Mouse (Mus musculus): ENCODE measurements around the gene Ankrd2. TPM values are rescaled to one million over a fixed set of nuclear protein-coding genes. Genes with fewer than 3 reads are reported as not detected.

Ankrd2 gene
- total and polyA plus RNA-seq, 3 experiments: 0.20 to 0.42 TPM; not detected in 1

DNA sequence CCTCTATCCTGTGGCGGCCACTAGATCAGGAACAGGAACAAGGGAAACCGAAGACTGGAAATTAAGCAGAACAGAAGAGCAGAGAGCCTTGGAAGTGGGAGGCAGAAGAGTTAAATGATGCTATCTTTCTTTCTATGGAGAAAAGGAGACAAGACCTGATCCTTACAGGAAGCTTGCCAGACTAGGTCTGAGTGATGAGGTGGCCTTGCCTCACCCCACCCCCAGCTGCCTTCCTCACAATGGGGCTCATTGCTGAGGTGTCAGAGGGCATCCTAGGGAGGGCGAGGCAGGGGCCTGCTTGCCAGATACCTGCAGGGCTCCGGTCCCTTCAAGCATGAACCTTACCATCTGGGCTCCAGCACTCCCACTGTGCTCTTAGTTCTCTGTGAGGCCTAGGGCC is 16.1 kb downstream of the Ankrd2 start, which contains the start of gene 4933411K16Rik:
Gene 4933411K16Rik (plus strand): TSS at position 301 of the 400 bp plus-strand sequence.
- WGBS: 78% methylated on average over 4 of the region's 4 CpGs
- Histone ChIP-seq H3K9ac (ENCODE audit: low read depth, low read length) (no peak within 1 kb of the TSS), H3K27me3 (ENCODE audit: control insufficient read depth, insufficient read depth, low read length) (no peaks in the 10 kb centered on the region), H3K4me1 (ENCODE audit: control insufficient read depth, insufficient read depth, low read length) (no peaks in the 10 kb centered on the region), H3K4me3 (no peak within 1 kb of the TSS), H3K36me3 (ENCODE audit: control insufficient read depth, insufficient read depth, low read length) (no peaks in the 10 kb centered on the region), H3K27ac (no peak within 1 kb of the TSS), H3K79me2 (replicated peaks; ENCODE audit: control insufficient read depth, insufficient read depth, low read length) (no peaks in the 10 kb centered on the region)
- intact Hi-C loops (cut with DNase I): no loop called here
- no peak for DNase-seq
- no peak for TF ChIP-seq EP300 (IDR thresholded peaks at IDR 0.05; ENCODE audit: insufficient read depth, low read depth, low read length)
- no peak for TF ChIP-seq POLR2A (IDR thresholded peaks at IDR 0.05; ENCODE audit: insufficient read depth, low read depth, low read length)
- TF ChIP-seq CTCF (IDR thresholded peaks at IDR 0.05): no peak

DNA sequence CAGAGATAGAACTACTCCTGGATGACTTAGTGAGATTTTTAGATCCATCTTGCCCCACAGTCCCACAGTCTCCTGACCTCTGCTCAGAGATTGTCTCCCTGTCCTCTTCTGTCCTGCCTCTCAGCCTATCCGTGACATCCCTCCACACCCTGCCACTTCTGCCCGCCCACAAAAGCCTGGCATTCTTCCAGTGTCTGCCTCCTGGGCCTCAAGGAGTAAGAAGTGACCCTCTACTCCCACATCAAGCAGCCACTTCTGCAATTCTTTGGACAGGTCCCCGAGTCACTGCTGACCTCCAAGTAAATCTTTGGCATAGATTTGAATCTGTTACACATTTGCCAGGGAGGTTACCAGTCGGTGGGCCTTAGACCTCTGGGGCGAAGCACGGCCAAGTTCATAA is 18.5 kb downstream of the Ankrd2 start:
- WGBS: 64% methylated on average over 6 of the region's 6 CpGs
- no peak for DNase-seq
- TF ChIP-seq EP300 (IDR thresholded peaks at IDR 0.05; ENCODE audit: insufficient read depth, low read depth, low read length): no peak
- TF ChIP-seq CTCF (IDR thresholded peaks at IDR 0.05): no peak
- TF ChIP-seq POLR2A (IDR thresholded peaks at IDR 0.05; ENCODE audit: insufficient read depth, low read depth, low read length): no peak
- H3K36me3 ChIP-seq (ENCODE audit: control insufficient read depth, insufficient read depth, low read length): no peaks in the 10 kb centered on the region
- H3K4me3 ChIP-seq: no peak overlapping the region
- no peaks in the 10 kb centered on the region for H3K79me2 ChIP-seq (replicated peaks; ENCODE audit: control insufficient read depth, insufficient read depth, low read length)
- intact Hi-C loops (cut with DNase I): no loop called here
- no peaks in the 10 kb centered on the region for H3K4me1 ChIP-seq (ENCODE audit: control insufficient read depth, insufficient read depth, low read length)
- no peak overlapping the region for H3K27ac ChIP-seq
- H3K27me3 ChIP-seq (ENCODE audit: control insufficient read depth, insufficient read depth, low read length): no peaks in the 10 kb centered on the region
- H3K9ac ChIP-seq (ENCODE audit: low read depth, low read length): no peak overlapping the region

DNA sequence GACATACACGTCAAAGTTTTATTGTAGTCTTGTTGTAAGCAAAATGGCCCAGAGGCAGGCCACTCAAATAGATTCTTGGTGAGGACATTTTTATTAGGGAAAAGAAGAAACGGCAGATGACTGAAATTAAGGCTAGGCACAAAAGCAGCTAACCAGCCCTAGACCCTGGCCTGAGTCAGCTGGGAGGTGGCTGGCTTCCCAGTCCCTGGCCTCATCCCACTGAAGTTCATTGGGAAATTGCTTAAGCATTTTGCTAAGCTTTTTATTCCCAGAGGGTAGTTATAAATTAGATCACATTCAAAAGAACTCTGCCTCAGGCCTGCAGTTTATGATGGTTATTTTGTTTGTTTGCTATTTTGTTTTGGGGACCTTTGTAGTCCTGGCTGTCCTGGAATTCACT is 20.1 kb downstream of the Ankrd2 start:
- Histone ChIP-seq H3K27me3 (ENCODE audit: control insufficient read depth, insufficient read depth, low read length) (no peaks in the 10 kb centered on the region), H3K4me1 (ENCODE audit: control insufficient read depth, insufficient read depth, low read length) (no peaks in the 10 kb centered on the region), H3K79me2 (replicated peaks; ENCODE audit: control insufficient read depth, insufficient read depth, low read length) (no peaks in the 10 kb centered on the region), H3K9ac (ENCODE audit: low read depth, low read length) (no peak overlapping the region), H3K36me3 (ENCODE audit: control insufficient read depth, insufficient read depth, low read length) (no peaks in the 10 kb centered on the region), H3K27ac (peak overlapping the region; percentile 12; the same call in 1 of the 2 replicates), H3K4me3 (no peak overlapping the region)
- intact Hi-C loops (cut with DNase I): no loop called here
- peak; percentile 75 for DNase-seq
- TF ChIP-seq EP300 (IDR thresholded peaks at IDR 0.05; ENCODE audit: insufficient read depth, low read depth, low read length) (no peak), CTCF (IDR thresholded peaks at IDR 0.05) (no peak), POLR2A (IDR thresholded peaks at IDR 0.05; ENCODE audit: insufficient read depth, low read depth, low read length) (no peak)
- 80% methylated on average over 2 of the region's 2 CpGs for WGBS

DNA sequence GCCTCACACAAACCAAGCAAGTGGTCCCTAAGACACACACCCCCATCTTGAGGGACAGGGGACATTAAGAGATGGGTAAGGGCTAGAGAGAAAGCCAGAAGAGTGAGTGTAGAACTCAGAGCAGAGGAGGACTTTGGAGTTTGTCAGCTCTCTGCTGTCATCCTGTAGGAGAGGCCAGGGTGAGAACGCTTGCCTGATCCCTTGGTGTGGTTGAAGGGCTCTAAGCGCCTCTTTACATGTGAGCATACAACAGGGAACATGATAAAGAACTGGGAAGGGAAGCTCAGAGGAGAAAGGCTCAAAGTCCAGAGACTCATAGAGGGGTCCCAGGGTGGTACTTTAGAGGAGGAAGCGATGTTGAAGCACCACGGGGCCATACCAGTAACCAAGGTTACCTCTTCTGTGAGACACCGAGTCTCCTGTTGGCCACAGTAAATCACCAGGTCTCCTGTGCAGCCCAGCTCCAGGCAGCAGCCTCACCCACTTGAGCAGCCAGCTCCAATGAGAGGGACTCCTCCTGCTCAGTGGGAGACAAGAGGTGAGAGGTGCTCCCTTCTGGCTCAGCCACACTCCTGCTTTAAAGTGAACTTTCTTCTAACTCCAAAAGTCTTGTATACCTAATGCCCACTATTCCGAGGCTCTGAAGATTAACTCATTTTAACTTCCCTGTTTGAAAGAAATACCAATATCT is 21.1 kb downstream of the Ankrd2 start:
- TF ChIP-seq CTCF (IDR thresholded peaks at IDR 0.05): no peak
- TF ChIP-seq EP300 (IDR thresholded peaks at IDR 0.05; ENCODE audit: insufficient read depth, low read depth, low read length): no peak
- no peak for TF ChIP-seq POLR2A (IDR thresholded peaks at IDR 0.05; ENCODE audit: insufficient read depth, low read depth, low read length)
- Histone ChIP-seq H3K27ac (no peak overlapping the region; the same call in 1 of the 2 replicates), H3K27me3 (ENCODE audit: control insufficient read depth, insufficient read depth, low read length) (no peaks in the 10 kb centered on the region), H3K79me2 (replicated peaks; ENCODE audit: control insufficient read depth, insufficient read depth, low read length) (no peaks in the 10 kb centered on the region), H3K4me1 (ENCODE audit: control insufficient read depth, insufficient read depth, low read length) (no peaks in the 10 kb centered on the region), H3K36me3 (ENCODE audit: control insufficient read depth, insufficient read depth, low read length) (no peaks in the 10 kb centered on the region), H3K4me3 (no peak overlapping the region), H3K9ac (ENCODE audit: low read depth, low read length) (no peak overlapping the region)
- no peak for DNase-seq
- intact Hi-C loops (cut with DNase I): no loop called here
- 77% methylated on average over 6 of the region's 6 CpGs for WGBS

DNA sequence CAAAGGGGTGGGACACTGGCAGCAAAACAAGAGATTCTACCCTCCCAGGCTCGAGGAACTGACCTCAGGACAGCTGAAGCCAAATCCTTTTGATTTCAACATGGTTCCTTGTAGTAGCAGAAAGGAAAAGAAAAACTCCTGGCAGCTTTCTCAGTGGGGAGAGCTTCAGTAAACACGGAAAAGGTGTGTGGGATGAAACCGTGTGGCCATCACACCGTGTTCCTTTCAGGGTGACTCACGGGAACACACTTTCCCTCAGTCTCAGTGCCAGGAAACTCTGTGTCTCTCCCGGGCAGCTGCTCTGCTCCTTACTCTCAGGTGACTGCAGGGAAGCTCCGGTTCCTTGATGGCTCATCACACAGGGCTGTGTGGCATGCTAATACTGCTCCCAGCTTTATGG is 22.6 kb downstream of the Ankrd2 start:
- 41% methylated on average over 7 of the region's 7 CpGs for WGBS
- H3K4me1 ChIP-seq (ENCODE audit: control insufficient read depth, insufficient read depth, low read length): no peaks in the 10 kb centered on the region
- H3K27me3 ChIP-seq (ENCODE audit: control insufficient read depth, insufficient read depth, low read length): no peaks in the 10 kb centered on the region
- H3K4me3 ChIP-seq: no peak overlapping the region
- no peak overlapping the region for H3K9ac ChIP-seq (ENCODE audit: low read depth, low read length)
- TF ChIP-seq EP300 (IDR thresholded peaks at IDR 0.05; ENCODE audit: insufficient read depth, low read depth, low read length) (no peak), POLR2A (IDR thresholded peaks at IDR 0.05; ENCODE audit: insufficient read depth, low read depth, low read length) (no peak), CTCF (IDR thresholded peaks at IDR 0.05) (no peak)
- H3K36me3 ChIP-seq (ENCODE audit: control insufficient read depth, insufficient read depth, low read length): no peaks in the 10 kb centered on the region
- DNase-seq: no peak
- H3K79me2 ChIP-seq (replicated peaks; ENCODE audit: control insufficient read depth, insufficient read depth, low read length): no peaks in the 10 kb centered on the region
- no peak overlapping the region for H3K27ac ChIP-seq
- intact Hi-C loops (cut with DNase I): no loop called here

DNA sequence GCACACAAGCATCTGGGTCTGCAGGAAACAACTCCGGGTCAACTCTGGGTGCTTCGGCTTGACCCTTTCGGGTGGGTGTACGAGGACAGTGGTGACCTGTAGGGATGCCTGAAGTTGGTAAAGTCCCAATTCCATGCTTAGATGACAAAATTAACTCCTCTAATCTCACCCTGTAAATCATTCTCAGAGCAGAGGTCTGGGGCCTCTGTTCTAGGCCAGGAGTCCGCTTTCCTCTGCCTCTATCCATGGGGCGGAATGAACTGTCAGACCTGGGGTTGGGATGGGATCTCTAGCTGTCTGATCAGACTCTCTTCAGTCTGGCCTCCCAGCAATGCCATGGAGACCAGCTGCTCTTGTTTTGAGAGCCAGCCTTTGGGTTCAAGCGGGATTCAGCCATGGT is 25.6 kb downstream of the Ankrd2 start:
- Histone ChIP-seq H3K27me3 (ENCODE audit: control insufficient read depth, insufficient read depth, low read length) (no peaks in the 10 kb centered on the region), H3K4me3 (no peak overlapping the region), H3K27ac (no peak overlapping the region), H3K79me2 (replicated peaks; ENCODE audit: control insufficient read depth, insufficient read depth, low read length) (no peaks in the 10 kb centered on the region), H3K4me1 (ENCODE audit: control insufficient read depth, insufficient read depth, low read length) (no peaks in the 10 kb centered on the region), H3K9ac (ENCODE audit: low read depth, low read length) (no peak overlapping the region), H3K36me3 (ENCODE audit: control insufficient read depth, insufficient read depth, low read length) (no peaks in the 10 kb centered on the region)
- no peak for DNase-seq
- WGBS: 92% methylated on average over 7 of the region's 7 CpGs
- intact Hi-C loops (cut with DNase I): no loop called here
- no peak for TF ChIP-seq CTCF (IDR thresholded peaks at IDR 0.05)
- TF ChIP-seq EP300 (IDR thresholded peaks at IDR 0.05; ENCODE audit: insufficient read depth, low read depth, low read length): no peak
- TF ChIP-seq POLR2A (IDR thresholded peaks at IDR 0.05; ENCODE audit: insufficient read depth, low read depth, low read length): no peak

Data from heart, adult 2 months (tissue).